Mouse (Mus musculus): ENCODE data around the gene Celf2.

- TF ChIP-seq CTCF (IDR thresholded peaks at IDR 0.05; ENCODE audit: extremely low read depth, insufficient read depth, insufficient read length, insufficient replicate concordance) (no peak), POLR2A (IDR thresholded peaks at IDR 0.05; ENCODE audit: low read depth, low read length) (no peak)
Observed at GRCm38 (mm10) chr2:6561337-6561736, 948.0 kb downstream of the Celf2 start.
